Mouse (Mus musculus) thymus, adult 18-20 months (tissue): ENCODE results near the gene Myo16.

ENCODE experiments used
- DNase-seq, 2 experiments: peaks; one replicate each; pipeline ENCODE4 v3.0.0; 2022; ENCODE audit warnings: mixed read lengths in 2 of 2

Myo16 gene

GRCm38 (mm10) chr8:10562046-10562445 lies 408.3 kb downstream of the Myo16 start:
- no peak for DNase-seq

GRCm38 (mm10) chr8:10562636-10563035 lies 408.9 kb downstream of the Myo16 start:
- DNase-seq = no peak

GRCm38 (mm10) chr8:10565231-10566029 lies 411.7 kb downstream of the Myo16 start:
- no peak for DNase-seq

- DNase-seq = no peak
These were observed 414.7 kb downstream of the Myo16 start for GRCm38 (mm10) chr8:10568448-10568847.

GRCm38 (mm10) chr8:10574096-10574495 lies 420.4 kb downstream of the Myo16 start:
- peak in 1 of 2 experiments; percentile 9 for DNase-seq

GRCm38 (mm10) chr8:10575244-10575643 lies 421.5 kb downstream of the Myo16 start:
- no peak for DNase-seq

- no peak for DNase-seq
These were observed 433.4 kb downstream of the Myo16 start for GRCm38 (mm10) chr8:10586956-10587744.

GRCm38 (mm10) chr8:10589422-10589933 lies 435.8 kb downstream of the Myo16 start:
- no peak for DNase-seq

- DNase-seq = no peak
These were observed 439.2 kb downstream of the Myo16 start for GRCm38 (mm10) chr8:10592917-10593316.

- no peak for DNase-seq
These were observed 442.6 kb downstream of the Myo16 start for GRCm38 (mm10) chr8:10596353-10596752.

- DNase-seq = no peak
These were observed 443.9 kb downstream of the Myo16 start for GRCm38 (mm10) chr8:10597595-10597994.

GRCm38 (mm10) chr8:10598889-10599288 lies 445.2 kb downstream of the Myo16 start:
- no peak for DNase-seq

GRCm38 (mm10) chr8:10606028-10606815 lies 452.5 kb downstream of the Myo16 start:
- DNase-seq = no peak

- no peak for DNase-seq
These were observed 453.1 kb downstream of the Myo16 start for GRCm38 (mm10) chr8:10606816-10607209.

GRCm38 (mm10) chr8:10611636-10612035 lies 457.9 kb downstream of the Myo16 start:
- no peak for DNase-seq

GRCm38 (mm10) chr8:10613371-10613770 lies 459.7 kb downstream of the Myo16 start:
- no peak for DNase-seq

- no peak for DNase-seq
These were observed 466.0 kb downstream of the Myo16 start for GRCm38 (mm10) chr8:10619689-10620088.

- DNase-seq = no peak
These were observed 471.6 kb downstream of the Myo16 start for GRCm38 (mm10) chr8:10625262-10625661.

- DNase-seq = no peak
These were observed 475.0 kb downstream of the Myo16 start for GRCm38 (mm10) chr8:10628725-10629124.

- DNase-seq = no peak
These were observed 476.2 kb downstream of the Myo16 start for GRCm38 (mm10) chr8:10629862-10630261.

- no peak for DNase-seq
These were observed 477.3 kb downstream of the Myo16 start for GRCm38 (mm10) chr8:10631006-10631405.

GRCm38 (mm10) chr8:10632603-10633002 lies 478.9 kb downstream of the Myo16 start:
- no peak for DNase-seq
